Mouse (Mus musculus) liver, adult 10 weeks (tissue): ENCODE measurements around the gene Ece1. TPM values are rescaled to one million over a fixed set of nuclear protein-coding genes. Genes with fewer than 3 reads are reported as not detected.

Source experiments
- polyA plus RNA-seq: library from polyadenylated mRNA; stranded (reverse); fragments of 350-450 nt; fragmentation: Illumina TruSeq; extraction: RNeasy Lipid Tissue Mini Kit (QIAGEN cat#74804); gene quantifications from one replicate; pipeline ENCODE4 v1.2.3, GENCODE M21; 2014; ENCODE audit warnings: low read depth, low replicate concordance

The Ece1 gene
- 21.7 TPM for polyA plus RNA-seq

GRCm38 (mm10) chr4:137862019-137862418, at the start of gene Ece1:
TSS of gene Ece1 (plus strand) at chr4:137862237.

GRCm38 (mm10) chr4:137992890-137993289, 130.9 kb downstream of the Ece1 start, which contains the start of gene Eif4g3:
TSS of gene Eif4g3 (plus strand) at chr4:137993022.

Other genes starting within 250 kb of the Ece1 start
- not detected for gene Rap1gap, start 197.5 kb upstream of the Ece1 start, polyA plus RNA-seq
- 2.7 TPM for gene Alpl, start 65.9 kb upstream of the Ece1 start, polyA plus RNA-seq
- gene Eif4g3, start 130.8 kb downstream of the Ece1 start, polyA plus RNA-seq: 13.8 TPM